Mouse (Mus musculus) stomach, embryonic 14.5 days (tissue): ENCODE data around the gene Ccdc169. TPM values are rescaled to one million over a fixed set of nuclear protein-coding genes. Genes with fewer than 3 reads are reported as not detected.

Experiments
- ATAC-seq: fragments of 200-750 bp; cut with Nextera tagmentation; 2 replicates; pipeline ENCODE4 v1.8.0; 2017; ENCODE audit warnings: low read depth, moderate TSS enrichment; ENCODE audit not compliant: insufficient number of reproducible peaks, insufficient read depth, low FRiP score
- H3K27ac ChIP-seq: fragments of 300-500 bp; sonication (generic); 2 replicates; pipeline ENCODE4 v1.5.1; 2014; ENCODE audit warnings: mild to moderate bottlenecking, low read length, moderate library complexity, mixed read lengths
- H3K27me3 ChIP-seq: fragments of 300-500 bp; sonication (generic); 2 replicates; pipeline ENCODE4 v1.6.1; 2014; ENCODE audit warnings: low read length, control low read depth, mixed read lengths; ENCODE audit not compliant: control insufficient read depth, insufficient read depth
- H3K36me3 ChIP-seq: fragments of 300-500 bp; sonication (generic); 2 replicates; pipeline ENCODE4 v1.6.1; 2014; ENCODE audit warnings: mild to moderate bottlenecking, control low read depth, low read length, moderate library complexity, mixed read lengths; ENCODE audit not compliant: control insufficient read depth, insufficient read depth
- H3K4me1 ChIP-seq: fragments of 300-500 bp; sonication (generic); 2 replicates; pipeline ENCODE4 v1.6.1; 2014; ENCODE audit warnings: low read length, control low read depth, mixed read lengths; ENCODE audit not compliant: control insufficient read depth, insufficient read depth
- H3K4me2 ChIP-seq: fragments of 300-500 bp; sonication (generic); replicated peaks from 2 replicates; pipeline ENCODE4 v1.6.1; 2014; ENCODE audit warnings: low read depth, low read length, control low read depth
- H3K4me3 ChIP-seq: fragments of 300-500 bp; sonication (generic); 2 replicates; pipeline ENCODE4 v1.5.1; 2014; ENCODE audit warnings: low read depth, low read length, control low read depth
- H3K9ac ChIP-seq: fragments of 300-500 bp; sonication (generic); replicated peaks from 2 replicates; pipeline ENCODE4 v1.6.1; 2014; ENCODE audit warnings: low read depth, mild to moderate bottlenecking, control low read depth, low read length, moderate library complexity, mixed read lengths
- H3K9me3 ChIP-seq: fragments of 300-500 bp; sonication (generic); 2 replicates; pipeline ENCODE4 v1.6.1; 2016; ENCODE audit warnings: low read depth, low read length, control low read depth; ENCODE audit not compliant: control insufficient read depth
- WGBS: fragments of 180-500 bp; shearing (Covaris S2); extraction: QIAGEN DNeasy Blood & Tissue Kit; methylation state at CpG from one replicate; pipeline ENCODE4 v1.1.7; 2014; 5-methylcytosine and 5-hydroxymethylcytosine counted together
- polyA plus RNA-seq: library from polyadenylated mRNA; unstranded; fragments of >200 nt; fragmentation: Nextera tagmentation; extraction: Ambion mirVana; gene quantifications from 2 replicates; pipeline ENCODE4 v1.2.1, GENCODE M21; 2014

Ccdc169 gene
- polyA plus RNA-seq, 1 experiment from 2014 or later: not detected

- H3K9ac ChIP-seq: no peak overlapping the region
- WGBS: 83% methylated on average over 7 of the region's 7 CpGs
- H3K4me2 ChIP-seq: no peak overlapping the region
- no peaks in the 10 kb centered on the region for H3K36me3 ChIP-seq
- no peaks in the 10 kb centered on the region for H3K9me3 ChIP-seq
- ATAC-seq: no peak
- H3K27me3 ChIP-seq: no peaks in the 10 kb centered on the region
- H3K4me3 ChIP-seq: no peak overlapping the region
- no peak overlapping the region for H3K27ac ChIP-seq
- no peaks in the 10 kb centered on the region for H3K4me1 ChIP-seq
These were observed 17.0 kb downstream of the Ccdc169 start for GRCm38 (mm10) chr3:55154163-55154562.

GRCm38 (mm10) chr3:55157413-55157812 is 20.3 kb downstream of the Ccdc169 start:
- Histone ChIP-seq H3K36me3 (no peaks in the 10 kb centered on the region), H3K4me1 (no peaks in the 10 kb centered on the region), H3K4me2 (no peak overlapping the region), H3K9me3 (no peaks in the 10 kb centered on the region), H3K27me3 (no peaks in the 10 kb centered on the region), H3K9ac (no peak overlapping the region), H3K27ac (no peak overlapping the region), H3K4me3 (no peak overlapping the region)
- no peak for ATAC-seq
- WGBS: 69% methylated on average over 5 of the region's 5 CpGs

GRCm38 (mm10) chr3:55161144-55161543 is 24.0 kb downstream of the Ccdc169 start:
- H3K27ac ChIP-seq: no peak overlapping the region
- ATAC-seq: no peak
- 66% methylated on average over 7 of the region's 7 CpGs for WGBS

GRCm38 (mm10) chr3:55163510-55163909 is 26.4 kb downstream of the Ccdc169 start:
- Histone ChIP-seq H3K4me3 (no peak overlapping the region), H3K27ac (no peak overlapping the region), H3K4me2 (no peak overlapping the region), H3K4me1 (no peaks in the 10 kb centered on the region), H3K27me3 (no peaks in the 10 kb centered on the region), H3K36me3 (no peaks in the 10 kb centered on the region), H3K9ac (no peak overlapping the region), H3K9me3 (no peaks in the 10 kb centered on the region)
- WGBS: 58% methylated on average over 4 of the region's 4 CpGs
- ATAC-seq: no peak

More at GRCm38 (mm10) chr3:55161144-55161543, 24.0 kb downstream of the Ccdc169 start:
- no peak overlapping the region for H3K9ac ChIP-seq
- H3K36me3 ChIP-seq: no peaks in the 10 kb centered on the region
- H3K4me2 ChIP-seq: no peak overlapping the region
- no peaks in the 10 kb centered on the region for H3K9me3 ChIP-seq
- no peaks in the 10 kb centered on the region for H3K4me1 ChIP-seq
- H3K4me3 ChIP-seq: no peak overlapping the region
- H3K27me3 ChIP-seq: no peaks in the 10 kb centered on the region

GRCm38 (mm10) chr3:55172478-55172877 is 35.3 kb downstream of the Ccdc169 start:
- H3K27ac ChIP-seq: no peak overlapping the region
- no peaks in the 10 kb centered on the region for H3K4me1 ChIP-seq
- H3K36me3 ChIP-seq: no peaks in the 10 kb centered on the region
- H3K9me3 ChIP-seq: no peaks in the 10 kb centered on the region
- H3K9ac ChIP-seq: no peak overlapping the region
- ATAC-seq: no peak
- no peaks in the 10 kb centered on the region for H3K27me3 ChIP-seq
- no peak overlapping the region for H3K4me2 ChIP-seq
- no peak overlapping the region for H3K4me3 ChIP-seq
- WGBS: 75% methylated on average over 3 of the region's 3 CpGs

- WGBS: 40% methylated on average over 6 of the region's 6 CpGs
- Histone ChIP-seq H3K27me3 (no peaks in the 10 kb centered on the region), H3K9me3 (no peaks in the 10 kb centered on the region), H3K4me3 (no peak overlapping the region), H3K4me2 (no peak overlapping the region), H3K9ac (no peak overlapping the region), H3K4me1 (no peaks in the 10 kb centered on the region), H3K27ac (no peak overlapping the region), H3K36me3 (no peaks in the 10 kb centered on the region)
- ATAC-seq: no peak
These were observed 40.1 kb downstream of the Ccdc169 start for GRCm38 (mm10) chr3:55177271-55177670.

- Histone ChIP-seq H3K9me3 (no peaks in the 10 kb centered on the region), H3K27ac (no peak within 1 kb of the TSS), H3K4me2 (no peak within 1 kb of the TSS), H3K27me3 (no peaks in the 10 kb centered on the region), H3K4me1 (no peaks in the 10 kb centered on the region), H3K9ac (no peak within 1 kb of the TSS), H3K36me3 (no peaks in the 10 kb centered on the region), H3K4me3 (no peak within 1 kb of the TSS)
- ATAC-seq: no peak
- 91% methylated on average over 22 of the region's 22 CpGs for WGBS
These were observed 44.6 kb downstream of the Ccdc169 start, which contains the start of gene Sohlh2 for GRCm38 (mm10) chr3:55181766-55182165. Gene Sohlh2 (plus strand): TSS chr3:55182028.

- no peaks in the 10 kb centered on the region for H3K9me3 ChIP-seq
- H3K4me1 ChIP-seq: no peaks in the 10 kb centered on the region
- no peak overlapping the region for H3K4me2 ChIP-seq
- H3K36me3 ChIP-seq: no peaks in the 10 kb centered on the region
- no peak overlapping the region for H3K4me3 ChIP-seq
- ATAC-seq: no peak
- no peak overlapping the region for H3K27ac ChIP-seq
- WGBS: 61% methylated on average over 4 of the region's 4 CpGs
- H3K9ac ChIP-seq: no peak overlapping the region
- no peaks in the 10 kb centered on the region for H3K27me3 ChIP-seq
These were observed 54.5 kb downstream of the Ccdc169 start for GRCm38 (mm10) chr3:55191668-55192067.

GRCm38 (mm10) chr3:55193351-55193750 is 56.2 kb downstream of the Ccdc169 start:
- Histone ChIP-seq H3K4me2 (no peak overlapping the region), H3K27me3 (no peaks in the 10 kb centered on the region), H3K36me3 (no peaks in the 10 kb centered on the region), H3K4me3 (no peak overlapping the region), H3K9ac (no peak overlapping the region), H3K9me3 (no peaks in the 10 kb centered on the region), H3K27ac (no peak overlapping the region), H3K4me1 (no peaks in the 10 kb centered on the region)
- 67% methylated on average over 2 of the region's 2 CpGs for WGBS
- no peak for ATAC-seq
